Comparison of ENCODE assay signal across 20 mouse cellular contexts in the genomic region with DNA sequence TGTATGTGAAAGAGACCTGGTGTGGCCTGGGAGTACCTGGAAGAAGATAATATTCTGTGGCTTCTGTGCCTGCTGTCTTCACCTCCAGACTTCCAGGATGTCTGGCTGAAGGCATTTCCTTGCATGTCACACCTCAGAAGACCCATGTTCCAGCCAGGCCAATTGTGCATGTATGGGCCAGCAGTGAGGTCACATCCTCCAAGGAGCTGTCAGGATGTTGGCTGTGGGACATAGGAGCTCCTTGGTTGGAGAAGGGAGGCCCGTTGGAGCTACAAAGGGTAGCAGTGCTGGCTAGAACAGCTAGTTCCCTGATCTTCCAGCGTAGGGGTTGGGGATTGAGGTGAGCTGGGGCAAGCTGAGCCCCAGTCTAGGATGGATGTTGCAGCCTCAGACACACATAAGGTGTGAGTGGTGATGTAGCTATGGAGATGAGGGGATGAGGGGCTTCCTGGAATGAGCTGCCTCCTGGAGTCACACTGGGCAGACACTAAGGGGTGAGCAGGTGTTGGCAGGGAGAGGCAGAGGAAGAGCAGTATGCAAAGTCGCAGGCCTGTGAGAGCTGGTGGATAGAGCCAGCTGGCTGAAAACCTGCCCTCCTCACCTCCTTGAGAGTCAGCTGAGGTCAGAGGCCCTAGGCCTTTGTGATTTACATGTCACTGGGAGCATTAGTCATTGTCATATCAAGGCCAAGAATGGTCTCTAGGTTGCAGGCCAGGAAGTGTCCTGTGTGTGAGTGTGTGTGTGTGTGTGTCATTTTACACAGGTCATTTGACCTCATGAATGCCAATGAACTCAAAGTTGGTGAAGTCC. TPM values are rescaled to one million over a fixed set of nuclear protein-coding genes. Genes with fewer than 3 reads are reported as not detected.
A peak's percentile ranks its signal among the peaks of the same experiment; 100 is the strongest.
DNase-seq lines count a peak whose midpoint lies in the region; ATAC-seq and TF ChIP-seq lines count a peak whose summit lies in the region.
"Had no signal": no experiment of that assay in that cellular context is flagged by ENCODE, and none has a peak within 500 bp of the region (broad histone marks: within the 10 kb centered on the region; RNA-seq: fewer than 3 reads in every experiment).

No protein-coding gene starts in this region.

- no peaks in the 10 kb centered on the region for H3K9me3 ChIP-seq in neural tube, embryonic 14.5 days (ENCODE audit: control insufficient read depth, low read length)
- H3K9me3 ChIP-seq: heart, embryonic 12.5 days; limb, embryonic 15.5 days had no signal

- peak overlapping the region; percentile 82 for H3K4me2 ChIP-seq in neural tube, embryonic 14.5 days (ENCODE audit: low read depth, low read length)
- H3K4me2 ChIP-seq: heart, embryonic 12.5 days; limb, embryonic 15.5 days had no signal

- no peak for TF ChIP-seq POLR2A in cortical plate, adult 2 months (IDR thresholded peaks at IDR 0.05; ENCODE audit: extremely low read depth, insufficient read depth, low read length)

- peak overlapping the region; percentile 6; the same call in 1 of the 2 replicates for H3K4me3 ChIP-seq in layer of hippocampus, adult 2 months
- 0 out of 2 replicates have a peak overlapping the region, but pooled peaks have one; percentile 81 for H3K4me3 ChIP-seq in cortical plate, adult 2 months (ENCODE audit: insufficient read depth, low read length)
- H3K4me3 ChIP-seq in neural tube, embryonic 14.5 days (ENCODE audit: low read depth, low read length): no peak overlapping the region
- H3K4me3 ChIP-seq: heart, embryonic 12.5 days; limb, embryonic 15.5 days had no signal

- ATAC-seq in cerebellum, adult (ENCODE audit: insufficient number of reproducible peaks, low FRiP score, low TSS enrichment): no peak
- ATAC-seq in neural tube, embryonic 14.5 days (ENCODE audit: low read depth): no peak
- ATAC-seq in erythroid progenitor cell, adult 5-6 weeks (replicated peaks; ENCODE audit: low FRiP score, poor library complexity, severe bottlenecking): no peak

- 72% methylated on average over 3 of the region's 3 CpGs for WGBS in neural tube, embryonic 14.5 days

- H3K36me3 ChIP-seq in neural tube, embryonic 14.5 days (ENCODE audit: control insufficient read depth, insufficient read depth, low read length): no peaks in the 10 kb centered on the region
- H3K36me3 ChIP-seq: heart, embryonic 12.5 days; limb, embryonic 15.5 days had no signal

- no peak overlapping the region for H3K27ac ChIP-seq in layer of hippocampus, adult 2 months
- no peak overlapping the region for H3K27ac ChIP-seq in cortical plate, adult 2 months (ENCODE audit: insufficient read depth, low read length)
- no peak overlapping the region for H3K27ac ChIP-seq in neural tube, embryonic 14.5 days (ENCODE audit: low read depth, low read length)
- H3K27ac ChIP-seq: limb, embryonic 15.5 days had no signal

- peaks cover 8% of the 10 kb centered on the region; the same call in 1 of the 2 replicates for H3K27me3 ChIP-seq in neural tube, embryonic 14.5 days (ENCODE audit: control insufficient read depth, insufficient read depth, low read length)

- no peak overlapping the region for H3K9ac ChIP-seq in neural tube, embryonic 14.5 days (replicated peaks; ENCODE audit: low read depth, low read length)
- H3K9ac ChIP-seq: heart, embryonic 12.5 days; limb, embryonic 15.5 days had no signal

- TF ChIP-seq CTCF in layer of hippocampus, adult 2 months (conservative IDR thresholded peaks at IDR 0.05): no peak
- no peak for TF ChIP-seq CTCF in cortical plate, adult 2 months (IDR thresholded peaks at IDR 0.05; ENCODE audit: extremely low read depth, insufficient read depth, low read length)

- H3K4me1 ChIP-seq in cortical plate, adult 2 months (ENCODE audit: control insufficient read depth, insufficient read depth, low read length): peaks cover 4% of the 10 kb centered on the region
- peaks cover 21% of the 10 kb centered on the region; the same call in 1 of the 2 replicates for H3K4me1 ChIP-seq in neural tube, embryonic 14.5 days (ENCODE audit: control insufficient read depth, insufficient read depth, low read length)

- DNase-seq in cerebellum, adult 8-10 months: peak; percentile 38
- no peak for DNase-seq in layer of hippocampus, adult 2 months (ENCODE audit: low spot score in 2 of 2)
- DNase-seq in layer of hippocampus, postnatal 10 days (ENCODE audit: low spot score in 2 of 2): no peak
- DNase-seq in thymus, postnatal 4 days: no peak
- DNase-seq: heart, postnatal 4 days; kidney, adult 11 months; kidney, postnatal 10 days; lung, adult 18-20 months; lung, postnatal 4 days had no signal

RNA-seq across cellular contexts. Expression of a gene that starts 5.3 kb away (rescaled TPM):
- total RNA-seq in layer of hippocampus, adult 2 months (2021): 100 to 1,000 TPM; 120 TPM
- total RNA-seq in layer of hippocampus, postnatal 10 days (2021): 10 to 100 TPM; 48.4 to 54.0 TPM
- polyA plus RNA-seq in cortical plate, adult 2 months (2012; rRNA removed): 80.3 and 85.7 TPM in 2 replicates
- 16.1 and 20.5 TPM in 2 replicates for polyA plus RNA-seq in neural tube, embryonic 14.5 days (2014; fragmentation: Nextera tagmentation; extraction: Ambion mirVana)
- total RNA-seq in erythroid progenitor cell, adult 5-6 weeks (2015; ENCODE audit: low replicate concordance): 5.0 TPM in 1 of 2 replicates, not detected in the other
- total RNA-seq in erythroid progenitor cell, adult 5-6 weeks (2017; ENCODE audit: low replicate concordance): 0.13 TPM in 1 of 2 replicates, not detected in the other

RNA-seq across cellular contexts. Expression of a gene that starts 25.3 kb away (rescaled TPM):
- total RNA-seq in layer of hippocampus, adult 2 months (2021): under 1 TPM in 1 of 2 experiments, not detected in 1; 0.20 TPM
- not detected for total RNA-seq in layer of hippocampus, postnatal 10 days (2021)
- 0.10 and 0.25 TPM in 2 replicates for polyA plus RNA-seq in cortical plate, adult 2 months (2012; rRNA removed)
- polyA plus RNA-seq in neural tube, embryonic 14.5 days (2014; fragmentation: Nextera tagmentation; extraction: Ambion mirVana): 0.24 TPM in 1 of 2 replicates, not detected in the other
- total RNA-seq in erythroid progenitor cell, adult 5-6 weeks (2015; ENCODE audit: low replicate concordance): not detected in 2 replicates
- not detected in 2 replicates for total RNA-seq in erythroid progenitor cell, adult 5-6 weeks (2017; ENCODE audit: low replicate concordance)
- total RNA-seq: adrenal gland, adult 18-20 months; ES-E14; heart, postnatal 4 days; layer of hippocampus, postnatal 14 days; left cerebral cortex, postnatal 14 days had no signal
- polyA plus RNA-seq: gonadal fat pad, adult 2 months had no signal

Comparison
In these comparisons a context has a peak if more than half of its experiments do, and no peak if none do; other contexts are left out.
1. RNA of a gene that starts 5.3 kb away (total RNA-seq): 120 TPM in layer of hippocampus, adult 2 months and 48.4 to 54.0 TPM in layer of hippocampus, postnatal 10 days; 0.13 to 5.0 TPM in erythroid progenitor cell, adult 5-6 weeks; every median in the first group is over 4 times any median in the second.